Mouse (Mus musculus) adrenal gland, postnatal 10 days (tissue): ENCODE measurements at regions not wholly inside any gene's neighbourhood (a gene's known extent, or its start where the extent isn't known, plus 50 kb on each side); places are given as distances from the start of the nearest gene placed in this dataset.
A peak's percentile ranks its signal among the peaks of the same experiment; 100 is the strongest.

Source experiments
- DNase-seq: peaks from one replicate; pipeline ENCODE4 v3.0.0; 2021; ENCODE audit warnings: mixed read lengths

- DNase-seq = no peak
These were observed 58.6 kb downstream of the Tspan17 start for GRCm38 (mm10) chr13:54847764-54848183.

- DNase-seq = no peak
These were observed 62.0 kb downstream of the Tspan17 start for GRCm38 (mm10) chr13:54851131-54851530.

- no peak for DNase-seq
These were observed 66.4 kb downstream of the Tspan17 start for GRCm38 (mm10) chr13:54855333-54856238.

- DNase-seq = no peak
These were observed 73.8 kb downstream of the Tspan17 start for GRCm38 (mm10) chr13:54862931-54863330.

GRCm38 (mm10) chr13:54864048-54864447, 74.9 kb downstream of the Tspan17 start:
- DNase-seq = no peak

- DNase-seq = no peak
These were observed 77.2 kb upstream of the Unc5a start for GRCm38 (mm10) chr13:54872004-54872403.

- DNase-seq = no peak
These were observed 75.3 kb upstream of the Unc5a start for GRCm38 (mm10) chr13:54873882-54874281.

GRCm38 (mm10) chr13:54874291-54875200, 74.7 kb upstream of the Unc5a start:
- DNase-seq = no peak

- DNase-seq = peak; percentile 46
These were observed 72.7 kb upstream of the Unc5a start for GRCm38 (mm10) chr13:54876556-54876955.

- no peak for DNase-seq
These were observed 71.6 kb upstream of the Unc5a start for GRCm38 (mm10) chr13:54877656-54878055.

- no peak for DNase-seq
These were observed 69.9 kb upstream of the Unc5a start for GRCm38 (mm10) chr13:54879325-54879724.

GRCm38 (mm10) chr13:54880204-54880603, 69.0 kb upstream of the Unc5a start:
- no peak for DNase-seq

GRCm38 (mm10) chr13:54882781-54883180, 66.4 kb upstream of the Unc5a start:
- no peak for DNase-seq

GRCm38 (mm10) chr13:54883748-54884708, 65.2 kb upstream of the Unc5a start:
- no peak for DNase-seq

GRCm38 (mm10) chr13:54884709-54885460, 64.3 kb upstream of the Unc5a start:
- no peak for DNase-seq

GRCm38 (mm10) chr13:54887366-54887921, 61.8 kb upstream of the Unc5a start:
- DNase-seq = no peak

- no peak for DNase-seq
These were observed 61.2 kb upstream of the Unc5a start for GRCm38 (mm10) chr13:54888021-54888420.

- DNase-seq = no peak
These were observed 59.4 kb upstream of the Unc5a start for GRCm38 (mm10) chr13:54889684-54890399.

- no peak for DNase-seq
These were observed 56.6 kb upstream of the Unc5a start for GRCm38 (mm10) chr13:54892572-54892971.

- DNase-seq = no peak
These were observed 55.6 kb upstream of the Unc5a start for GRCm38 (mm10) chr13:54893651-54894050.
